Mouse (Mus musculus): ENCODE results near the gene Kbtbd3. TPM values are rescaled to one million over a fixed set of nuclear protein-coding genes. Genes with fewer than 3 reads are reported as not detected.

The Kbtbd3 gene
- total RNA-seq, 4 experiments from 2014 or later: 9.6 to 12.4 (median 11.1) TPM

Small RNA genes within 50 kb of the gene (microRNA-seq; reads per million reads assigned to microRNA genes)
- 0 reads per million in 2 experiments for gene Gm22195
- gene Gm23992: 0 reads per million in 2 experiments

Other genes starting within 250 kb of the Kbtbd3 start
- gene Aasdhppt, start 362 bp upstream of the Kbtbd3 start, total RNA-seq (2022): 10 to 100 TPM; 24.4 to 30.5 (median 27.6) TPM
- 10 to 100 TPM; 53.4 to 60.9 (median 56.2) TPM for gene Msantd4, start 66.7 kb downstream of the Kbtbd3 start, total RNA-seq (2022)